Mouse (Mus musculus): ENCODE data around the gene Gab1.

The Gab1 gene

GRCm38 (mm10) chr8:80880196-80881106 lies at the start of gene Gab1:
Gene Gab1 (minus strand): TSS chr8:80880519.
- DNase-seq (ENCODE audit: low spot score in 2 of 2) = peak; percentile 93

- DNase-seq (ENCODE audit: low spot score in 2 of 2) = no peak
Observed at GRCm38 (mm10) chr8:80928770-80929169, 48.5 kb upstream of the Gab1 start.

GRCm38 (mm10) chr8:80923794-80924316 lies 43.5 kb upstream of the Gab1 start:
- DNase-seq (ENCODE audit: low spot score in 2 of 2) = no peak

GRCm38 (mm10) chr8:80922642-80923041 lies 42.3 kb upstream of the Gab1 start:
- peak; percentile 66 to 71 for DNase-seq (ENCODE audit: low spot score in 2 of 2)

GRCm38 (mm10) chr8:80919130-80919529 lies 38.8 kb upstream of the Gab1 start:
- no peak for DNase-seq (ENCODE audit: low spot score in 2 of 2)

GRCm38 (mm10) chr8:80918531-80918930 lies 38.2 kb upstream of the Gab1 start:
- DNase-seq (ENCODE audit: low spot score in 2 of 2) = no peak

- no peak for DNase-seq (ENCODE audit: low spot score in 2 of 2)
Observed at GRCm38 (mm10) chr8:80916463-80917235, 36.3 kb upstream of the Gab1 start.

- no peak for DNase-seq (ENCODE audit: low spot score in 2 of 2)
Observed at GRCm38 (mm10) chr8:80913016-80913748, 32.9 kb upstream of the Gab1 start.

- DNase-seq (ENCODE audit: low spot score in 2 of 2) = no peak
Observed at GRCm38 (mm10) chr8:80911400-80911799, 31.1 kb upstream of the Gab1 start.

GRCm38 (mm10) chr8:80908262-80908907 lies 28.1 kb upstream of the Gab1 start:
- no peak for DNase-seq (ENCODE audit: low spot score in 2 of 2)

GRCm38 (mm10) chr8:80902354-80902753 lies 22.0 kb upstream of the Gab1 start:
- no peak for DNase-seq (ENCODE audit: low spot score in 2 of 2)

- no peak for DNase-seq (ENCODE audit: low spot score in 2 of 2)
Observed at GRCm38 (mm10) chr8:80899364-80899763, 19.0 kb upstream of the Gab1 start.

GRCm38 (mm10) chr8:80896026-80896425 lies 15.7 kb upstream of the Gab1 start:
- no peak for DNase-seq (ENCODE audit: low spot score in 2 of 2)

- no peak for DNase-seq (ENCODE audit: low spot score in 2 of 2)
Observed at GRCm38 (mm10) chr8:80895397-80895796, 15.1 kb upstream of the Gab1 start.

- DNase-seq (ENCODE audit: low spot score in 2 of 2) = no peak
Observed at GRCm38 (mm10) chr8:80894528-80894927, 14.2 kb upstream of the Gab1 start.

- peak; percentile 80 to 81 for DNase-seq (ENCODE audit: low spot score in 2 of 2)
Observed at GRCm38 (mm10) chr8:80879426-80880195, 708 bp downstream of the Gab1 start.

- DNase-seq (ENCODE audit: low spot score in 2 of 2) = peak; percentile 61 to 71
Observed at GRCm38 (mm10) chr8:80878801-80879425, 1.4 kb downstream of the Gab1 start.

GRCm38 (mm10) chr8:80878146-80878545 lies 2.2 kb downstream of the Gab1 start:
- DNase-seq (ENCODE audit: low spot score in 2 of 2) = no peak

GRCm38 (mm10) chr8:80875537-80875936 lies 4.8 kb downstream of the Gab1 start:
- DNase-seq (ENCODE audit: low spot score in 2 of 2) = no peak

Measured in urinary bladder, postnatal 4 days (tissue).